Mouse (Mus musculus) MEL (cell line): ENCODE measurements at regions not wholly inside any gene's neighbourhood (a gene's known extent, or its start where the extent isn't known, plus 50 kb on each side); places are given as distances from the start of the nearest gene placed in this dataset.

ENCODE experiments used
- DNase-seq: peaks from one replicate; pipeline ENCODE4 v3.0.0; 2011; ENCODE audit warnings: low read depth, low spot score
- H3K27ac ChIP-seq: 2 replicates; pipeline ENCODE4 v1.5.1; 2012; ENCODE audit warnings: low read depth, mild to moderate bottlenecking, control low read depth, low read length, moderate library complexity; ENCODE audit not compliant: control insufficient read depth
- H3K27me3 ChIP-seq, 2 experiments: fragments of 150-350 bp in 1 of 2; sonication (generic) in 1 of 2; 2 replicates each; pipeline ENCODE4 v1.6.1; 2012; ENCODE audit warnings: low read length in 2 of 2, mild to moderate bottlenecking in 2 of 2, improper control_type of control experiment in 1 of 2, moderate library complexity in 1 of 2; ENCODE audit not compliant: insufficient read depth in 2 of 2, control insufficient read depth in 1 of 2
- H3K36me3 ChIP-seq, 2 experiments: 2 replicates each; pipeline ENCODE4 v1.6.1; 2012 to 2014; ENCODE audit warnings: low read length in 2 of 2, improper control_type of control experiment in 1 of 2, inconsistent platforms in 1 of 2, mild to moderate bottlenecking in 1 of 2; ENCODE audit not compliant: insufficient read depth in 2 of 2, control insufficient read depth in 1 of 2
- H3K4me1 ChIP-seq, 2 experiments: fragments of 150-350 bp in 1 of 2; sonication (generic) in 1 of 2; 2 replicates each; pipeline ENCODE4 v1.6.1; 2012; ENCODE audit warnings: low read length in 2 of 2, improper control_type of control experiment in 1 of 2, mild to moderate bottlenecking in 1 of 2; ENCODE audit not compliant: insufficient read depth in 2 of 2, control insufficient read depth in 1 of 2
- H3K4me3 ChIP-seq, 2 experiments: fragments of 150-350 bp in 1 of 2; sonication (generic) in 1 of 2; 2 replicates each; pipeline ENCODE4 v1.5.1; 2012; ENCODE audit warnings: low read depth in 2 of 2, low read length in 2 of 2, mild to moderate bottlenecking in 2 of 2, moderate library complexity in 2 of 2, control low read depth in 1 of 2, improper control_type of control experiment in 1 of 2; ENCODE audit not compliant: control insufficient read depth in 1 of 2, insufficient read depth in 1 of 2
- H3K79me2 ChIP-seq: 2 replicates; pipeline ENCODE4 v1.6.1; 2012; ENCODE audit warnings: mild to moderate bottlenecking, low read length, moderate library complexity; ENCODE audit not compliant: control insufficient read depth, poor library complexity, insufficient read depth
- H3K9ac ChIP-seq: 2 replicates; pipeline ENCODE4 v1.6.1; 2012; ENCODE audit warnings: low read depth, mild to moderate bottlenecking, control low read depth, low read length, moderate library complexity; ENCODE audit not compliant: control insufficient read depth, poor library complexity, severe bottlenecking
- H3K9me3 ChIP-seq: fragments of 150-350 bp; sonication (generic); replicated peaks from 2 replicates; pipeline ENCODE4 v1.6.1; 2012; ENCODE audit warnings: mild to moderate bottlenecking, low read length, improper control_type of control experiment, moderate library complexity; ENCODE audit not compliant: insufficient read depth
- BHLHE40 ChIP-seq: IDR thresholded peaks from 2 replicates; pipeline ENCODE4 v1.6.1; 2012; ENCODE audit warnings: low read depth, mild to moderate bottlenecking, inconsistent platforms, low read length, improper control_type of control experiment, borderline replicate concordance
- CHD2 ChIP-seq: IDR thresholded peaks from 2 replicates; pipeline ENCODE4 v1.6.1; 2011; ENCODE audit warnings: low read length, improper control_type of control experiment
- CTCF ChIP-seq, 3 experiments: IDR thresholded peaks in 2 of 3; conservative IDR thresholded peaks in 1 of 3; 2 replicates each; pipeline ENCODE4 v1.5.1; 2011 to 2012; ENCODE audit warnings: low read length in 3 of 3, low read depth in 2 of 3, mild to moderate bottlenecking in 2 of 3, improper control_type of control experiment in 1 of 3, inconsistent platforms in 1 of 3, mixed read lengths in 1 of 3, moderate library complexity in 1 of 3; ENCODE audit not compliant: control insufficient read depth in 1 of 3, insufficient read depth in 1 of 3, poor library complexity in 1 of 3, severe bottlenecking in 1 of 3
- E2F4 ChIP-seq: IDR thresholded peaks from 2 replicates; pipeline ENCODE4 v1.6.1; 2011; ENCODE audit warnings: low read depth, low read length, improper control_type of control experiment, borderline replicate concordance
- ELF1 ChIP-seq: IDR thresholded peaks from 2 replicates; pipeline ENCODE4 v1.6.1; 2014; ENCODE audit warnings: low read depth, mild to moderate bottlenecking, inconsistent platforms, low read length, improper control_type of control experiment, moderate library complexity
- EP300 ChIP-seq, 2 experiments: IDR thresholded peaks; 2 replicates each; pipeline ENCODE4 v1.6.1; 2011; ENCODE audit warnings: improper control_type of control experiment in 2 of 2, low read length in 2 of 2, low read depth in 1 of 2, mild to moderate bottlenecking in 1 of 2
- ETS1 ChIP-seq: IDR thresholded peaks from 2 replicates; pipeline ENCODE4 v1.6.1; 2012; ENCODE audit warnings: low read depth, mild to moderate bottlenecking, inconsistent platforms, low read length, improper control_type of control experiment, moderate library complexity
- GABPA ChIP-seq: IDR thresholded peaks from 2 replicates; pipeline ENCODE4 v1.6.1; 2012; ENCODE audit warnings: low read depth, mild to moderate bottlenecking, inconsistent platforms, low read length, improper control_type of control experiment, moderate library complexity
- GATA1 ChIP-seq: IDR thresholded peaks from 2 replicates; pipeline ENCODE4 v1.6.1; 2011; ENCODE audit warnings: low read depth, low read length, improper control_type of control experiment
- JUND ChIP-seq: IDR thresholded peaks from 2 replicates; pipeline ENCODE4 v1.6.1; 2011; ENCODE audit warnings: low read depth, mild to moderate bottlenecking, improper control_type of control experiment, low read length
- MAZ ChIP-seq: IDR thresholded peaks from 2 replicates; pipeline ENCODE4 v1.6.1; 2012; ENCODE audit warnings: low read depth, mild to moderate bottlenecking, inconsistent platforms, low read length, improper control_type of control experiment
- MEF2A ChIP-seq: IDR thresholded peaks from 2 replicates; pipeline ENCODE4 v1.6.1; 2014; ENCODE audit warnings: low read depth, mild to moderate bottlenecking, inconsistent platforms, low read length, improper control_type of control experiment; ENCODE audit not compliant: poor library complexity, insufficient replicate concordance, severe bottlenecking; ENCODE audit errors: extremely low read depth
- MYC ChIP-seq: IDR thresholded peaks from 2 replicates; pipeline ENCODE4 v1.6.1; 2011; ENCODE audit warnings: low read depth, mild to moderate bottlenecking, low read length, improper control_type of control experiment, moderate library complexity
- NELFE ChIP-seq: IDR thresholded peaks from 2 replicates; pipeline ENCODE4 v1.6.1; 2011; ENCODE audit warnings: low read depth, low read length, improper control_type of control experiment
- NRF1 ChIP-seq: IDR thresholded peaks from 2 replicates; pipeline ENCODE4 v1.6.1; 2014; ENCODE audit warnings: low read depth, mild to moderate bottlenecking, inconsistent platforms, low read length, improper control_type of control experiment, moderate library complexity; ENCODE audit not compliant: poor library complexity, insufficient read depth, severe bottlenecking
- POLR2AphosphoS2 ChIP-seq: IDR thresholded peaks from 2 replicates; pipeline ENCODE4 v1.6.1; 2011; ENCODE audit warnings: low read length, improper control_type of control experiment
- RCOR1 ChIP-seq: IDR thresholded peaks from 2 replicates; pipeline ENCODE4 v1.6.1; 2012; ENCODE audit warnings: low read depth, mild to moderate bottlenecking, inconsistent platforms, low read length, improper control_type of control experiment
- SIN3A ChIP-seq: IDR thresholded peaks from 2 replicates; pipeline ENCODE4 v1.6.1; 2012; ENCODE audit warnings: low read length, improper control_type of control experiment, inconsistent platforms
- SMC3 ChIP-seq: IDR thresholded peaks from 2 replicates; pipeline ENCODE4 v1.6.1; 2011; ENCODE audit warnings: low read depth, low read length, improper control_type of control experiment
- TCF12 ChIP-seq: IDR thresholded peaks from 2 replicates; pipeline ENCODE4 v1.6.1; 2014; ENCODE audit warnings: low read depth, mild to moderate bottlenecking, inconsistent platforms, low read length, improper control_type of control experiment, moderate library complexity
- ZC3H11A ChIP-seq: IDR thresholded peaks from 2 replicates; pipeline ENCODE4 v1.6.1; 2012; ENCODE audit warnings: low read depth, mild to moderate bottlenecking, inconsistent platforms, low read length, improper control_type of control experiment
- ZKSCAN1 ChIP-seq: IDR thresholded peaks from 2 replicates; pipeline ENCODE4 v1.6.1; 2012; ENCODE audit warnings: low read depth, mild to moderate bottlenecking, inconsistent platforms, low read length, improper control_type of control experiment, moderate library complexity
- ZNF384 ChIP-seq: IDR thresholded peaks from 2 replicates; pipeline ENCODE4 v1.6.1; 2012; ENCODE audit warnings: low read depth, mild to moderate bottlenecking, inconsistent platforms, low read length, improper control_type of control experiment

DNA sequence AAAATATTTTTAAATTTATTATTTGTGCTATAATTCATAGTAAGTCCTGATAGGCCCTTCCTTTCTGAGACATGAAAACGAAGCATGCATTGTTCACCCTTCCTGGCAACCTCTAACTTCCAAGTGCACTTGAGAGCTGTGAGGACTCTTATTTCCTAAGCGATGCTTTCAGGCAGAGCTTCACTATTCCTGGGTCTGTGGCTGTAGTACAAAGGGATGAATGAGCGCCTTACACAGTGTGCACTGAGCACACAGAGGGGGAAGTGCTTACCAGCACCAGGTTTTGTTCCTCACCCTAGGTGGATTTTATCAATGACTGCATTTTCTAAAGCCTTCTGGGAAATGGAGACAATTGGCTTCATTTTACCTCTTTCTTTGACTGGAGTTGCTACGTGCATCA lies 428.4 kb upstream of the Intu start:
- no peaks in the 10 kb centered on the region for H3K27me3 ChIP-seq
- DNase-seq: no peak
- no peaks in the 10 kb centered on the region for H3K36me3 ChIP-seq
- no peaks in the 10 kb centered on the region for H3K4me1 ChIP-seq
- H3K9ac ChIP-seq: no peak overlapping the region
- no peaks in the 10 kb centered on the region for H3K79me2 ChIP-seq
- no peak overlapping the region for H3K4me3 ChIP-seq
- no peak for TF ChIP-seq E2F4
- no peak for TF ChIP-seq EP300 (IDR thresholded peaks at IDR 0.05; ENCODE audit: low read depth in 1 of 2, low read length in 2 of 2)
- no peak for TF ChIP-seq ZNF384
- no peak for TF ChIP-seq MEF2A
- TF ChIP-seq TCF12: no peak
- TF ChIP-seq NELFE: no peak
- no peak for TF ChIP-seq CHD2
- no peak for TF ChIP-seq NRF1
- no peak for TF ChIP-seq RCOR1
- TF ChIP-seq ZC3H11A: no peak
- no peak for TF ChIP-seq MAZ
- TF ChIP-seq JUND: no peak
- no peak overlapping the region for H3K27ac ChIP-seq
- no peaks in the 10 kb centered on the region for H3K9me3 ChIP-seq

DNA sequence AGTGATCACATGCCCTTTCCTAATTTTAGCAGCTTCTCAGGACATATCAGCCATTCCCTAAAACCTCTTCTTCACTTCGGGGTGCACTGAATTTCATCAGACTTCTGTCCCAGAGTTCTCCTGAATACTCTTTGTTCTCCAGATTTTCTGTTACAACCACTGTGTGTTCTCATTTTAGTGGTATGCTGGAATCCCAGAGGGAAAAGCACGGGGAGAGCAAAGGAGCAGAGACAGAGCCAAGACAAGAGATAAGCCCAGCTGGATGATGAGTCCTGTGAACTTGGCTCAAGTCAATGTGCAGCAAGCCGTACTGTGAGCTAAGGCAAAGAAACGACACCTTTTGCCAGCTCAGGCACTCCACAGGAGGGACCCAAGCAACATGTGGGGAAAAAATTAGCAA lies 416.3 kb upstream of the Intu start:
- Histone ChIP-seq H3K27me3 (no peaks in the 10 kb centered on the region), H3K36me3 (no peaks in the 10 kb centered on the region), H3K4me1 (no peaks in the 10 kb centered on the region), H3K79me2 (no peaks in the 10 kb centered on the region), H3K4me3 (no peak overlapping the region), H3K9me3 (no peaks in the 10 kb centered on the region), H3K9ac (no peak overlapping the region), H3K27ac (no peak overlapping the region)
- TF ChIP-seq CHD2 (no peak), SIN3A (no peak), E2F4 (no peak), MEF2A (no peak), GATA1 (no peak), ZKSCAN1 (no peak), JUND (no peak), ELF1 (no peak), BHLHE40 (no peak), GABPA (no peak), SMC3 (no peak), TCF12 (no peak), CTCF (IDR thresholded peaks at IDR 0.05 in 2 of 3, conservative IDR thresholded peaks at IDR 0.05 in 1 of 3; ENCODE audit: control insufficient read depth in 1 of 3, insufficient read depth in 1 of 3, low read depth in 2 of 3, low read length in 3 of 3, poor library complexity in 1 of 3, severe bottlenecking in 1 of 3) (no peak), MYC (no peak), ETS1 (no peak), POLR2AphosphoS2 (no peak)
- DNase-seq: no peak
